In genomic region chr4:150372631-150373041, GRCm38 (mm10) we compare ENCODE assay signal across 8 mouse cellular contexts.
DNase-seq lines count a peak whose midpoint lies in the region; ATAC-seq and TF ChIP-seq lines count a peak whose summit lies in the region.

No protein-coding gene starts in this region.

- 9% methylated on average over 3 of the region's 3 CpGs for WGBS in lung, embryonic 16.5 days
- WGBS in limb, embryonic 12.5 days: 1% methylated on average over 3 of the region's 3 CpGs
- WGBS in stomach, embryonic 15.5 days: 9% methylated on average over 3 of the region's 3 CpGs

- H3K36me3 ChIP-seq in lung, embryonic 16.5 days (ENCODE audit: control insufficient read depth, insufficient read depth, low read length): no peaks in the 10 kb centered on the region
- H3K36me3 ChIP-seq in limb, embryonic 12.5 days: no peaks in the 10 kb centered on the region
- H3K36me3 ChIP-seq in stomach, embryonic 15.5 days: no peaks in the 10 kb centered on the region

- peak overlapping the region; percentile 96 for H3K27ac ChIP-seq in lung, embryonic 16.5 days (ENCODE audit: low read length)
- H3K27ac ChIP-seq in embryonic fibroblast, embryonic 13.5 days (ENCODE audit: insufficient read depth, low read length): peak overlapping the region; percentile 63
- peak overlapping the region; percentile 97 for H3K27ac ChIP-seq in limb, embryonic 12.5 days
- H3K27ac ChIP-seq in stomach, embryonic 15.5 days: peak overlapping the region; percentile 87

- peak overlapping the region; percentile 93 for H3K4me2 ChIP-seq in lung, embryonic 16.5 days (ENCODE audit: low read depth, low read length)
- peak overlapping the region; percentile 95 for H3K4me2 ChIP-seq in limb, embryonic 12.5 days
- H3K4me2 ChIP-seq in stomach, embryonic 15.5 days: peak overlapping the region; percentile 84

- H3K9me3 ChIP-seq in lung, embryonic 16.5 days (ENCODE audit: control insufficient read depth, low read length): no peaks in the 10 kb centered on the region
- H3K9me3 ChIP-seq in limb, embryonic 12.5 days: no peaks in the 10 kb centered on the region
- no peaks in the 10 kb centered on the region for H3K9me3 ChIP-seq in stomach, embryonic 15.5 days

- H3K4me3 ChIP-seq in lung, embryonic 16.5 days (ENCODE audit: low read length): peak overlapping the region; percentile 59
- H3K4me3 ChIP-seq in embryonic fibroblast, embryonic 13.5 days (ENCODE audit: insufficient read depth, low read length): peak overlapping the region; percentile 29
- H3K4me3 ChIP-seq in limb, embryonic 12.5 days (replicated peaks): peak overlapping the region; percentile 62
- peak overlapping the region; percentile 59; the same call in 1 of the 2 replicates for H3K4me3 ChIP-seq in stomach, embryonic 15.5 days (replicated peaks)

- H3K4me1 ChIP-seq in lung, embryonic 16.5 days (replicated peaks; ENCODE audit: control insufficient read depth, insufficient read depth, low read length): peaks cover 53% of the 10 kb centered on the region
- H3K4me1 ChIP-seq in embryonic fibroblast, embryonic 13.5 days (ENCODE audit: control insufficient read depth, insufficient read depth, low read length): peaks cover 10% of the 10 kb centered on the region
- H3K4me1 ChIP-seq in limb, embryonic 12.5 days (replicated peaks): peaks cover 67% of the 10 kb centered on the region
- H3K4me1 ChIP-seq in stomach, embryonic 15.5 days: peaks cover 40% of the 10 kb centered on the region

- no peak for DNase-seq in lung, postnatal 36 days
- DNase-seq in frontal cortex, postnatal 36 days (ENCODE audit: low spot score in 2 of 2): no peak
- no peak for DNase-seq in layer of hippocampus, adult 18-20 months (ENCODE audit: low spot score in 2 of 2)
- no peak for DNase-seq in frontal cortex, postnatal 14 days (ENCODE audit: low spot score in 2 of 2)

- H3K9ac ChIP-seq in lung, embryonic 16.5 days (ENCODE audit: low read length): peak overlapping the region; percentile 74
- peak overlapping the region; percentile 81 for H3K9ac ChIP-seq in limb, embryonic 12.5 days (replicated peaks)
- H3K9ac ChIP-seq in stomach, embryonic 15.5 days: no peak overlapping the region

- no peak for TF ChIP-seq CTCF in embryonic fibroblast, embryonic 13.5 days (IDR thresholded peaks at IDR 0.05; ENCODE audit: borderline replicate concordance, insufficient read depth, low read length)

- H3K27me3 ChIP-seq in lung, embryonic 16.5 days (ENCODE audit: control insufficient read depth, insufficient read depth, low read depth, low read length): no peaks in the 10 kb centered on the region
- H3K27me3 ChIP-seq in limb, embryonic 12.5 days: no peaks in the 10 kb centered on the region
- no peaks in the 10 kb centered on the region for H3K27me3 ChIP-seq in stomach, embryonic 15.5 days (replicated peaks)

- no peak for TF ChIP-seq POLR2A in embryonic fibroblast, embryonic 13.5 days (IDR thresholded peaks at IDR 0.05; ENCODE audit: low read depth, low read length)

- ATAC-seq in lung, embryonic 16.5 days (ENCODE audit: low read depth): peak; percentile 58
- peak; percentile 39; the same call in 1 of the 2 replicates for ATAC-seq in limb, embryonic 12.5 days (ENCODE audit: insufficient number of reproducible peaks, insufficient read depth, low FRiP score, low TSS enrichment, low read depth)
- no peak for ATAC-seq in stomach, embryonic 15.5 days (ENCODE audit: insufficient read depth, low FRiP score, low read depth)
